Mouse (Mus musculus): Measurements from ENCODE around the gene Rab3gap1. TPM values are rescaled to one million over a fixed set of nuclear protein-coding genes. Genes with fewer than 3 reads are reported as not detected.
"Not testable (repeated sequence)": the region's sequence is repeated elsewhere in the genome, so short reads cannot be mapped to it uniquely, and the experiment has no call there.

Rab3gap1 gene
- total and polyA plus RNA-seq, 3 experiments, result 21.7 to 37.5 (median 21.8) TPM

DNA sequence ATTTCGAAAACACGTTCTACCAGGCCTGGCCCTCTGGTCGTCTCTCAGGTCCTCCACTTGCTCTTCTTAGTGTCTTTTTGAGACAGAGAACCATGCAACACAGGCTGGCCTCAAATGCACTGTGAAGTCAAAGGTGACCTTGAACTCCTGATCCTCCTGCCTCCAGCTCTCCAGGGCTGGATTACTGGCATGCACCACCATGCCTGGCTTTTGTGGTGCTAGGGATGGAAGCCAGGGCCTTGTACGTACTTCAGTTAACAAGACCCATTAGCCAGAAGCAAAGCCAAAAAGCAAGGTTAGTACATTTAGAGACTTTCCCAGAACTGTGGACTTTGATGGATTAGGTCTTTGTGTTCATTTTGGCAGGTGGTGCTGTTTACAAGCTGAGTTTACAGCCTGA, 83.7 kb downstream of the Rab3gap1 start:
- Histone ChIP-seq H3K27me3 (replicated peaks) (no peaks in the 10 kb centered on the region), H3K27ac (ENCODE audit: insufficient read depth, low read depth) (no peak overlapping the region), H3K36me3 (replicated peaks in 1 of 2; ENCODE audit: control insufficient read depth in 1 of 2, insufficient read depth in 1 of 2, low read length in 1 of 2) (peaks cover 5 to 70% of the 10 kb centered on the region in 2 experiments), H3K9ac (ENCODE audit: insufficient read depth, low read depth) (no peak overlapping the region), H3K4me2 (ENCODE audit: insufficient read depth, low read depth, poor library complexity, severe bottlenecking) (no peak overlapping the region), H3K79me2 (replicated peaks; ENCODE audit: control insufficient read depth, extremely low read depth, insufficient read depth, poor library complexity, severe bottlenecking) (no peaks in the 10 kb centered on the region), H3K4me1 (ENCODE audit: control insufficient read depth in 1 of 2, insufficient read depth in 2 of 2) (no peaks in the 10 kb centered on the region), H3K9me3 (replicated peaks; ENCODE audit: low read length) (peaks cover 3% of the 10 kb centered on the region), H3K4me3 (replicated peaks in 1 of 3; ENCODE audit: low read depth in 2 of 3, low read length in 2 of 3, poor library complexity in 1 of 3) (no peak overlapping the region)
- no peak for TF ChIP-seq ELF1 (IDR thresholded peaks at IDR 0.05; ENCODE audit: low read depth, low read length)
- no peak for TF ChIP-seq POLR2A (IDR thresholded peaks at IDR 0.05; ENCODE audit: low read depth, low read length)
- TF ChIP-seq USF2 (conservative IDR thresholded peaks at IDR 0.05; ENCODE audit: low read depth, low read length), result no peak
- dilution Hi-C loops (cut with MboI; ENCODE audit: extremely low pct_ligation_motif_present, extremely low pct_unique_long_range_greater_than_20kb, low sequenced_read_pairs), result no loop called here
- in situ Hi-C loops (cut with MboI; ENCODE audit: low pct_ligation_motif_present, low pct_unique_long_range_greater_than_20kb, low sequenced_read_pairs), result no loop called here
- no peak for DNase-seq (ENCODE audit: extremely low read depth)

GRCm38 (mm10) chr1:127954198-127954597, 85.6 kb downstream of the Rab3gap1 start:
- peaks cover 7 to 67% of the 10 kb centered on the region in 2 experiments for H3K36me3 ChIP-seq (replicated peaks in 1 of 2; ENCODE audit: control insufficient read depth in 1 of 2, insufficient read depth in 1 of 2, low read length in 1 of 2)
- H3K4me2 ChIP-seq (ENCODE audit: insufficient read depth, low read depth, poor library complexity, severe bottlenecking); H3K9ac ChIP-seq (ENCODE audit: insufficient read depth, low read depth); H3K4me3 ChIP-seq (replicated peaks in 1 of 3; ENCODE audit: low read depth in 2 of 3, low read length in 2 of 3, poor library complexity in 1 of 3); dilution Hi-C loops (cut with MboI; ENCODE audit: extremely low pct_ligation_motif_present, extremely low pct_unique_long_range_greater_than_20kb, low sequenced_read_pairs); DNase-seq (ENCODE audit: extremely low read depth); H3K27ac ChIP-seq (ENCODE audit: insufficient read depth, low read depth); H3K27me3 ChIP-seq (replicated peaks); H3K9me3 ChIP-seq (replicated peaks; ENCODE audit: low read length); H3K79me2 ChIP-seq (replicated peaks; ENCODE audit: control insufficient read depth, extremely low read depth, insufficient read depth, poor library complexity, severe bottlenecking); H3K4me1 ChIP-seq (ENCODE audit: control insufficient read depth in 1 of 2, insufficient read depth in 2 of 2); in situ Hi-C loops (cut with MboI; ENCODE audit: low pct_ligation_motif_present, low pct_unique_long_range_greater_than_20kb, low sequenced_read_pairs): not testable (repeated sequence)

- H3K9me3 ChIP-seq (replicated peaks; ENCODE audit: low read length), result no peaks in the 10 kb centered on the region
- peaks cover 13 to 72% of the 10 kb centered on the region in 2 experiments for H3K36me3 ChIP-seq (replicated peaks in 1 of 2; ENCODE audit: control insufficient read depth in 1 of 2, insufficient read depth in 1 of 2, low read length in 1 of 2)
- no peak for DNase-seq (ENCODE audit: extremely low read depth)
- no peak overlapping the region for H3K27ac ChIP-seq (ENCODE audit: insufficient read depth, low read depth)
- H3K4me2 ChIP-seq (ENCODE audit: insufficient read depth, low read depth, poor library complexity, severe bottlenecking), result no peak overlapping the region
- H3K9ac ChIP-seq (ENCODE audit: insufficient read depth, low read depth), result no peak overlapping the region
- dilution Hi-C loops (cut with MboI; ENCODE audit: extremely low pct_ligation_motif_present, extremely low pct_unique_long_range_greater_than_20kb, low sequenced_read_pairs), result no loop called here
- no peaks in the 10 kb centered on the region for H3K4me1 ChIP-seq (ENCODE audit: control insufficient read depth in 1 of 2, insufficient read depth in 2 of 2)
- in situ Hi-C loops (cut with MboI; ENCODE audit: low pct_ligation_motif_present, low pct_unique_long_range_greater_than_20kb, low sequenced_read_pairs), result no loop called here
- no peak overlapping the region for H3K4me3 ChIP-seq (replicated peaks in 1 of 3; ENCODE audit: low read depth in 2 of 3, low read length in 2 of 3, poor library complexity in 1 of 3)
- H3K27me3 ChIP-seq (replicated peaks), result no peaks in the 10 kb centered on the region
- no peak for TF ChIP-seq RCOR1 (conservative IDR thresholded peaks at IDR 0.05; ENCODE audit: low read depth, low read length)
- TF ChIP-seq UBTF (IDR thresholded peaks at IDR 0.05; ENCODE audit: low read depth, low read length), result no peak
- TF ChIP-seq KAT2A (IDR thresholded peaks at IDR 0.05; ENCODE audit: insufficient replicate concordance, low read length), result no peak
- no peak for TF ChIP-seq GABPA (IDR thresholded peaks at IDR 0.05; ENCODE audit: insufficient replicate concordance, low read depth, low read length)
- no peak for TF ChIP-seq ZC3H11A (IDR thresholded peaks at IDR 0.05; ENCODE audit: low read depth, low read length)
- no peaks in the 10 kb centered on the region for H3K79me2 ChIP-seq (replicated peaks; ENCODE audit: control insufficient read depth, extremely low read depth, insufficient read depth, poor library complexity, severe bottlenecking)
These were observed 86.2 kb downstream of the Rab3gap1 start for GRCm38 (mm10) chr1:127954800-127955199.
